In genomic region chr6:100670370-100670841, GRCm38 (mm10) we compare ENCODE assay signal across 8 mouse cellular contexts. TPM values are rescaled to one million over a fixed set of nuclear protein-coding genes. Genes with fewer than 3 reads are reported as not detected.
A peak's percentile ranks its signal among the peaks of the same experiment; 100 is the strongest.
DNase-seq lines count a peak whose midpoint lies in the region; ATAC-seq lines count a peak whose summit lies in the region.

No protein-coding gene starts in this region.

- peak; percentile 81 for ATAC-seq in granulocyte monocyte progenitor cell, adult 5-6 weeks (replicated peaks; ENCODE audit: poor library complexity, severe bottlenecking)
- peak; percentile 79 for ATAC-seq in intestine, embryonic 16.5 days
- ATAC-seq in limb, embryonic 12.5 days (ENCODE audit: insufficient number of reproducible peaks, insufficient read depth, low FRiP score, low TSS enrichment, low read depth): peak; percentile 41; the same call in 1 of the 2 replicates
- peak; percentile 70 for ATAC-seq in midbrain, embryonic 12.5 days (ENCODE audit: low FRiP score, low read depth)

- H3K36me3 ChIP-seq in intestine, embryonic 16.5 days (ENCODE audit: control insufficient read depth, insufficient read depth, low read length): no peaks in the 10 kb centered on the region
- H3K36me3 ChIP-seq in limb, embryonic 12.5 days: no peaks in the 10 kb centered on the region
- no peaks in the 10 kb centered on the region for H3K36me3 ChIP-seq in midbrain, embryonic 12.5 days

- H3K4me2 ChIP-seq in intestine, embryonic 16.5 days (ENCODE audit: low read depth, low read length): peak overlapping the region; percentile 85
- H3K4me2 ChIP-seq in limb, embryonic 12.5 days: peak overlapping the region; percentile 95
- H3K4me2 ChIP-seq in midbrain, embryonic 12.5 days (replicated peaks): peak overlapping the region; percentile 95

- H3K27ac ChIP-seq in intestine, embryonic 16.5 days (ENCODE audit: low read length): no peak overlapping the region; the same call in 1 of the 2 replicates
- H3K27ac ChIP-seq in limb, embryonic 12.5 days: 0 out of 2 replicates have a peak overlapping the region, but pooled peaks have one; percentile 35
- no peak overlapping the region for H3K27ac ChIP-seq in midbrain, embryonic 12.5 days (replicated peaks)

- H3K9ac ChIP-seq in intestine, embryonic 16.5 days (ENCODE audit: low read depth, low read length): peak overlapping the region; percentile 88
- peak overlapping the region; percentile 66 for H3K9ac ChIP-seq in limb, embryonic 12.5 days (replicated peaks)
- H3K9ac ChIP-seq in midbrain, embryonic 12.5 days (replicated peaks): peak overlapping the region; percentile 76

- DNase-seq in 3134 (ENCODE audit: extremely low read depth, insufficient read length, low spot score): peak; percentile 75
- peak; percentile 77 for DNase-seq in adrenal gland, adult 2 months
- DNase-seq in embryo, embryonic 11 days: peak; percentile 59
- DNase-seq in spleen, adult 12 weeks (ENCODE audit: low spot score): peak; percentile 48

- H3K4me1 ChIP-seq in intestine, embryonic 16.5 days (ENCODE audit: control insufficient read depth, insufficient read depth, low read length): peaks cover 8% of the 10 kb centered on the region; the same call in 1 of the 2 replicates
- H3K4me1 ChIP-seq in limb, embryonic 12.5 days (replicated peaks): peaks cover 10% of the 10 kb centered on the region
- H3K4me1 ChIP-seq in midbrain, embryonic 12.5 days: peaks cover 11% of the 10 kb centered on the region

- peak overlapping the region; percentile 83 for H3K4me3 ChIP-seq in intestine, embryonic 16.5 days (ENCODE audit: low read length)
- peak overlapping the region; percentile 71 for H3K4me3 ChIP-seq in limb, embryonic 12.5 days (replicated peaks)
- H3K4me3 ChIP-seq in midbrain, embryonic 12.5 days: peak overlapping the region; percentile 87

- no peaks in the 10 kb centered on the region for H3K27me3 ChIP-seq in intestine, embryonic 16.5 days (replicated peaks; ENCODE audit: control insufficient read depth, insufficient read depth, low read length)
- H3K27me3 ChIP-seq in limb, embryonic 12.5 days: peaks cover 12% of the 10 kb centered on the region; the same call in 1 of the 2 replicates
- peaks cover 8% of the 10 kb centered on the region for H3K27me3 ChIP-seq in midbrain, embryonic 12.5 days

- H3K9me3 ChIP-seq in intestine, embryonic 16.5 days (ENCODE audit: control insufficient read depth, low read length): no peaks in the 10 kb centered on the region
- no peaks in the 10 kb centered on the region for H3K9me3 ChIP-seq in limb, embryonic 12.5 days
- H3K9me3 ChIP-seq in midbrain, embryonic 12.5 days: no peaks in the 10 kb centered on the region

- WGBS in intestine, embryonic 16.5 days: under 1% methylated on average over 32 of the region's 32 CpGs
- WGBS in limb, embryonic 12.5 days: under 1% methylated on average over 32 of the region's 32 CpGs
- WGBS in midbrain, embryonic 12.5 days: under 1% methylated on average over 32 of the region's 32 CpGs

RNA-seq across cellular contexts. Expression of gene Shq1, which starts 0.6 kb away (rescaled TPM):
- 1 to 10 TPM; 8.5 to 8.6 TPM for total RNA-seq in adrenal gland, adult 2 months (2021)
- 3.7 and 4.5 TPM in 2 replicates for polyA plus RNA-seq in adrenal gland, adult 2 months (2012; rRNA removed)
- 16.4 and 17.8 TPM in 2 replicates for total RNA-seq in granulocyte monocyte progenitor cell, adult 5-6 weeks (2014; fragmentation: Nextera tagmentation)
- 14.4 and 28.5 TPM in 2 replicates for total RNA-seq in granulocyte monocyte progenitor cell, adult 5-6 weeks (2017)
- 14.9 and 17.8 TPM in 2 replicates for polyA plus RNA-seq in intestine, embryonic 16.5 days (2015; fragmentation: Nextera tagmentation; extraction: Ambion mirVana)
- polyA plus RNA-seq in limb, embryonic 12.5 days (2016; fragmentation: Nextera tagmentation; extraction: Ambion mirVana): 19.3 and 20.1 TPM in 2 replicates
- polyA plus RNA-seq in midbrain, embryonic 12.5 days (2016; fragmentation: Nextera tagmentation; extraction: Ambion mirVana): 16.8 and 17.3 TPM in 2 replicates

RNA-seq across cellular contexts. Expression of gene Gxylt2, which starts 34.1 kb away (rescaled TPM):
- total RNA-seq in adrenal gland, adult 2 months (2021): under 1 TPM; 0.40 to 0.73 TPM
- 1.1 and 2.9 TPM in 2 replicates for polyA plus RNA-seq in adrenal gland, adult 2 months (2012; rRNA removed)
- not detected in 2 replicates for total RNA-seq in granulocyte monocyte progenitor cell, adult 5-6 weeks (2014; fragmentation: Nextera tagmentation)
- total RNA-seq in granulocyte monocyte progenitor cell, adult 5-6 weeks (2017): not detected in 2 replicates
- polyA plus RNA-seq in intestine, embryonic 16.5 days (2015; fragmentation: Nextera tagmentation; extraction: Ambion mirVana): 0.32 and 0.54 TPM in 2 replicates
- polyA plus RNA-seq in limb, embryonic 12.5 days (2016; fragmentation: Nextera tagmentation; extraction: Ambion mirVana): 10.9 and 12.5 TPM in 2 replicates
- polyA plus RNA-seq in midbrain, embryonic 12.5 days (2016; fragmentation: Nextera tagmentation; extraction: Ambion mirVana): 5.6 and 6.0 TPM in 2 replicates
